Mouse (Mus musculus) stomach, embryonic 16.5 days (tissue): ENCODE data around the gene Tex45. TPM values are rescaled to one million over a fixed set of nuclear protein-coding genes. Genes with fewer than 3 reads are reported as not detected.

Experiments used
- ATAC-seq: fragments of 200-750 bp; cut with Nextera tagmentation; 2 replicates; pipeline ENCODE4 v1.8.0; 2017; ENCODE audit warnings: moderate number of reproducible peaks, moderate TSS enrichment; ENCODE audit not compliant: insufficient read depth, low FRiP score
- H3K27ac ChIP-seq: fragments of 300-500 bp; sonication (generic); 2 replicates; pipeline ENCODE4 v1.5.1; 2014; ENCODE audit warnings: low read length
- H3K27me3 ChIP-seq: fragments of 300-500 bp; sonication (generic); 2 replicates; pipeline ENCODE4 v1.6.1; 2014; ENCODE audit warnings: low read length, control low read depth, mixed read lengths; ENCODE audit not compliant: control insufficient read depth, insufficient read depth
- H3K36me3 ChIP-seq: fragments of 300-500 bp; sonication (generic); 2 replicates; pipeline ENCODE4 v1.6.1; 2014; ENCODE audit warnings: low read length; ENCODE audit not compliant: control insufficient read depth, insufficient read depth
- H3K4me1 ChIP-seq: fragments of 300-500 bp; sonication (generic); 2 replicates; pipeline ENCODE4 v1.6.1; 2014; ENCODE audit warnings: low read length, control low read depth, mixed read lengths; ENCODE audit not compliant: control insufficient read depth, insufficient read depth
- H3K4me2 ChIP-seq: fragments of 300-500 bp; sonication (generic); 2 replicates; pipeline ENCODE4 v1.6.1; 2014; ENCODE audit warnings: low read depth, low read length, mixed read lengths
- H3K4me3 ChIP-seq: fragments of 300-500 bp; sonication (generic); replicated peaks from 2 replicates; pipeline ENCODE4 v1.5.1; 2014; ENCODE audit warnings: mild to moderate bottlenecking, low read length
- H3K9ac ChIP-seq: fragments of 300-500 bp; sonication (generic); 2 replicates; pipeline ENCODE4 v1.6.1; 2014; ENCODE audit warnings: low read length
- H3K9me3 ChIP-seq: fragments of 300-500 bp; sonication (generic); replicated peaks from 2 replicates; pipeline ENCODE4 v1.6.1; 2016; ENCODE audit warnings: low read length, control low read depth; ENCODE audit not compliant: control insufficient read depth
- WGBS: fragments of 180-500 bp; shearing (Covaris S2); extraction: QIAGEN DNeasy Blood & Tissue Kit; methylation state at CpG from one replicate; pipeline ENCODE4 v1.1.7; 2014; 5-methylcytosine and 5-hydroxymethylcytosine counted together
- polyA plus RNA-seq: library from polyadenylated mRNA; unstranded; fragments of >200 nt; fragmentation: Nextera tagmentation; extraction: Ambion mirVana; gene quantifications from 2 replicates; pipeline ENCODE4 v1.2.1, GENCODE M21; 2015

Gene Tex45
- polyA plus RNA-seq, 1 experiment from 2014 or later = not detected

GRCm38 (mm10) chr8:3515771-3516417 lies 45.2 kb downstream of the Tex45 start:
- peak overlapping the region; percentile 80 for H3K9ac ChIP-seq
- H3K4me3 ChIP-seq = peak overlapping the region; percentile 77
- H3K36me3 ChIP-seq = no peaks in the 10 kb centered on the region; the same call in 1 of the 2 replicates
- H3K27ac ChIP-seq = peak overlapping the region; percentile 86
- no peaks in the 10 kb centered on the region for H3K9me3 ChIP-seq
- H3K27me3 ChIP-seq = no peaks in the 10 kb centered on the region
- 0% methylated on average over 25 of the region's 25 CpGs for WGBS
- ATAC-seq = peak; percentile 9
- peaks cover 6% of the 10 kb centered on the region; the same call in 1 of the 2 replicates for H3K4me1 ChIP-seq
- H3K4me2 ChIP-seq = peak overlapping the region; percentile 95

GRCm38 (mm10) chr8:3516450-3517116 lies 45.9 kb downstream of the Tex45 start:
- peak overlapping the region; percentile 77 for H3K4me3 ChIP-seq
- H3K4me2 ChIP-seq = peak overlapping the region; percentile 95
- H3K36me3 ChIP-seq = no peaks in the 10 kb centered on the region; the same call in 1 of the 2 replicates
- H3K27ac ChIP-seq = peak overlapping the region; percentile 86
- H3K9ac ChIP-seq = peak overlapping the region; percentile 80
- H3K9me3 ChIP-seq = no peaks in the 10 kb centered on the region
- no peaks in the 10 kb centered on the region for H3K27me3 ChIP-seq
- under 1% methylated on average over 36 of the region's 36 CpGs for WGBS
- peak; percentile 87 for ATAC-seq
- peaks cover 6% of the 10 kb centered on the region; the same call in 1 of the 2 replicates for H3K4me1 ChIP-seq

- Histone ChIP-seq H3K4me3 (peak overlapping the region; percentile 77), H3K27ac (peak overlapping the region; percentile 53; the same call in 1 of the 2 replicates), H3K4me1 (peaks cover 6% of the 10 kb centered on the region; the same call in 1 of the 2 replicates), H3K9me3 (no peaks in the 10 kb centered on the region), H3K27me3 (no peaks in the 10 kb centered on the region), H3K9ac (peak overlapping the region; percentile 80), H3K4me2 (peak overlapping the region; percentile 95), H3K36me3 (peaks cover under 1% of the 10 kb centered on the region)
- no peak for ATAC-seq
- 5% methylated on average over 16 of the region's 16 CpGs for WGBS
Measured at GRCm38 (mm10) chr8:3517117-3517495, 46.4 kb downstream of the Tex45 start.

- 87% methylated on average over 13 of the region's 13 CpGs for WGBS
- Histone ChIP-seq H3K9me3 (no peaks in the 10 kb centered on the region), H3K4me2 (no peak overlapping the region), H3K27ac (no peak overlapping the region), H3K9ac (no peak overlapping the region), H3K4me3 (no peak overlapping the region), H3K27me3 (no peaks in the 10 kb centered on the region), H3K36me3 (peaks cover 30% of the 10 kb centered on the region), H3K4me1 (peaks cover 3% of the 10 kb centered on the region; the same call in 1 of the 2 replicates)
- ATAC-seq = peak; percentile 53; the same call in 1 of the 2 replicates
Measured at GRCm38 (mm10) chr8:3522007-3522697, 51.5 kb downstream of the Tex45 start.

GRCm38 (mm10) chr8:3530816-3531215 lies 60.2 kb downstream of the Tex45 start:
- Histone ChIP-seq H3K4me2 (no peak overlapping the region), H3K4me3 (no peak overlapping the region), H3K9ac (no peak overlapping the region), H3K9me3 (no peaks in the 10 kb centered on the region), H3K27me3 (no peaks in the 10 kb centered on the region), H3K36me3 (peaks cover 24% of the 10 kb centered on the region), H3K27ac (no peak overlapping the region), H3K4me1 (no peaks in the 10 kb centered on the region)
- no peak for ATAC-seq
- WGBS = 92% methylated on average over 5 of the region's 5 CpGs

- no peaks in the 10 kb centered on the region for H3K4me1 ChIP-seq
- no peak overlapping the region for H3K4me3 ChIP-seq
- H3K4me2 ChIP-seq = no peak overlapping the region
- no peak overlapping the region for H3K9ac ChIP-seq
- H3K9me3 ChIP-seq = no peaks in the 10 kb centered on the region
- H3K36me3 ChIP-seq = peaks cover 18% of the 10 kb centered on the region
- no peak overlapping the region for H3K27ac ChIP-seq
- WGBS = 96% methylated on average over 18 of the region's 18 CpGs
- H3K27me3 ChIP-seq = no peaks in the 10 kb centered on the region
- ATAC-seq = no peak
Measured at GRCm38 (mm10) chr8:3531936-3532335, 61.3 kb downstream of the Tex45 start.

GRCm38 (mm10) chr8:3536053-3536841 lies 65.6 kb downstream of the Tex45 start:
- H3K36me3 ChIP-seq = peaks cover 34% of the 10 kb centered on the region
- no peaks in the 10 kb centered on the region for H3K9me3 ChIP-seq
- H3K4me2 ChIP-seq = no peak overlapping the region
- no peak overlapping the region for H3K4me3 ChIP-seq
- H3K4me1 ChIP-seq = no peaks in the 10 kb centered on the region
- no peak overlapping the region for H3K27ac ChIP-seq
- H3K27me3 ChIP-seq = no peaks in the 10 kb centered on the region
- WGBS = 61% methylated on average over 15 of the region's 15 CpGs
- no peak for ATAC-seq
- H3K9ac ChIP-seq = no peak overlapping the region
